Mouse (Mus musculus) gastrocnemius, adult 2 months (tissue): ENCODE data around the gene 2310061I04Rik. TPM values are rescaled to one million over a fixed set of nuclear protein-coding genes. Genes with fewer than 3 reads are reported as not detected.
A peak's percentile ranks its signal among the peaks of the same experiment; 100 is the strongest.

Source experiments
- DNase-seq: peaks from one replicate; pipeline ENCODE4 v3.0.0; 2022
- H3K27ac ChIP-seq: fragments of 200-600 bp; 2 replicates; pipeline ENCODE4 v1.8.1; 2022; ENCODE audit warnings: mild to moderate bottlenecking
- H3K4me3 ChIP-seq: fragments of 200-600 bp; 2 replicates; pipeline ENCODE4 v1.8.1; 2022; ENCODE audit warnings: mild to moderate bottlenecking, moderate library complexity
- CTCF ChIP-seq: fragments of 200-600 bp; IDR thresholded peaks from 2 replicates; pipeline ENCODE4 v1.8.1; 2022; ENCODE audit warnings: antibody characterized with exemption, mild to moderate bottlenecking, moderate library complexity
- intact Hi-C: fragments of 180-260 bp; cut with DNase I; formaldehyde crosslinking; loops from one replicate; pipeline ENCODE4 v1.15.1; 2025
- microRNA-seq: library from miRNA; unstranded; fragments of <30 nt; microRNA quantifications from one replicate; pipeline ENCODE4 v1.2.0, GENCODE M21; 2021
- total RNA-seq, 2 experiments: library from RNA; stranded (reverse); gene quantifications; 2 replicates each; pipeline ENCODE4 v1.2.3; 2021

The 2310061I04Rik gene
- total RNA-seq, 2 experiments from 2014 or later = 73.0 to 78.4 TPM

DNA sequence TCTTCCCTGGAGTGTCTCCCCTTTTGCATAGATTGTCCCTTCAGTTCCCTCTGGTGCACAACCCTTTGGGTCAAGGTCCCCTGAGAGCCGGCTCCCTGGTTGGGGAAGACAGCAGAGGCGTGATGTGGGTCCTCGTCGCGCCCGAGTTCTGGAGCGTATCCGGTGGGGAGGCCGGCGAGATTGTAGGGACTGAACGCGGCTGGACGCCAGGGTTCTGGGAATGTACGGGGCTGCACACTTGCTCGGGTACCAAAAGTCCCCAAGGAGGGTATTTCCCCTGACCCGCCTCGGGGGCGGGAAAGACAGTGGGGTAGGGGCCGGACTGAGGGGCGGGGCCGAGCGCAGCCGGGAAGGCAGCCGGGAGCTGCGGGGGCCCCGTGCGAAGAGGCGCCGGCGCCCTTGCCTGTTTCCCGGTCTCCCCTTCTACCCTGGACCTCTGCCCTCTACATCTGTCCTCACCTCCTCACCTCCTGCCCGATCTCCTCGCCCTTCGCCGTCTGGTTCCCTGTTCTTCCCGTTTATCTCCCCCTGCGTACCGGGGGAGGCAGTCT lies 30.9 kb downstream of the 2310061I04Rik start:
- H3K27ac ChIP-seq = peak overlapping the region; percentile 96
- peak overlapping the region; percentile 78 for H3K4me3 ChIP-seq
- intact Hi-C loops = no loop called here
- no peak for TF ChIP-seq CTCF
- peak; percentile 85 for DNase-seq

- Histone ChIP-seq H3K4me3 (peak within 1 kb of the TSS; percentile 78), H3K27ac (peak within 1 kb of the TSS; percentile 96)
- DNase-seq = peak; percentile 87
- no peak for TF ChIP-seq CTCF
- intact Hi-C loops = no loop called here
Observed at GRCm38 (mm10) chr17:35865481-35866280, 31.6 kb downstream of the 2310061I04Rik start, which contains the start of gene Ppp1r18. TSS of gene Ppp1r18 (plus strand) at chr17:35865593.

DNA sequence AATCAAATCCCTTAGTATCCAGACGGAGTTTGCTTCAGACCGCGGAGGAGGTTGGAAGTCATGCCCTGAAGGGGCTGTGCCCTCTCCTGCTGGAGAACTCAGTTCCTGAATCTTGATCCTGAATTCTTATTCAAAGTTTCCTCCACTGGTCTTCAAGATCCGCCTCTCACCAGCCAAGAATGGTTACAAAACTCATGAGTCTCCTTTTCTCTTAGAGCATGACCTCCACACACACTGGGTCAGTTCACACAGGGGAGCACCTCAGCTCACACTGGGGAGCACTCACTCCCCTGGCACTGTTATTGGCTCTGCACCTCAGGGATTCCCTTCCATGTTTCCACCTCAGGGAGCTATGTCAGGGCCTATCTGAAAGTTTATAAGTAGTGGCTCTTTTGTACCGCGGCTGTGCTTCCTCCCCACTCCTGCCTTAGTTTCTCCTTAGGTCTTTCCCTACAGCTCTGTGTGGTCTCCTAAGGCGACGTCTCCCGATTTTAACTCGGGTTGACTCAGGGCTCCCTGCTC lies 32.3 kb downstream of the 2310061I04Rik start:
- H3K27ac ChIP-seq = peak overlapping the region; percentile 96
- intact Hi-C loops = no loop called here
- TF ChIP-seq CTCF = no peak
- H3K4me3 ChIP-seq = peak overlapping the region; percentile 78
- peak; percentile 20 for DNase-seq

- TF ChIP-seq CTCF = peak; percentile 54
- intact Hi-C loops = loop anchor here (2.0 kb wide), 1 partner anchor 19 kb away; no protein-coding TSS in a partner anchor
- peak within 1 kb of the TSS; percentile 96 for H3K4me3 ChIP-seq
- peak within 1 kb of the TSS; percentile 88 for H3K27ac ChIP-seq
- DNase-seq = peak; percentile 94
Observed at GRCm38 (mm10) chr17:35861198-35861857, 35.9 kb downstream of the 2310061I04Rik start, which contains the start of gene Nrm. TSS of gene Nrm (plus strand) at chr17:35861318.

DNA sequence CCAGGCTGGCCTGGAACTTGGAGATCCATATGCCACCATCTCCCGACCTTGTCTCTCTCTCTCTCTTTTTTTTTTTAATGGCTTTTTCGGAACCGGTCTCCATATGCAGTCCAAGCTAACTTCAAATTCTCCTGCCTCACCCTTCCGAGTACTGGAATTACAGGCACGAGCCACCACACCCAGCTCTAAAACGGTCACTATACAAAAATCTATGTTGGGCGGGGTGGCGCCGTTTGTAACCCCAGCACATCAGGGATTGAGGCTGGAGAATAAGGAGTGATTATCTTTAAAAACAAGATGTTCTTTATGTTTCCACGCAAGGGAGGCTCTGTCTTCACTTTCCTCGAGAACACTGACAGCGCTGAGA lies 36.4 kb downstream of the 2310061I04Rik start:
- intact Hi-C loops = loop anchor here (2.0 kb wide), 1 partner anchor 18 kb away; no protein-coding TSS in a partner anchor
- Histone ChIP-seq H3K27ac (peak overlapping the region; percentile 88), H3K4me3 (peak overlapping the region; percentile 96)
- no peak for TF ChIP-seq CTCF
- DNase-seq = no peak

- DNase-seq = no peak
- intact Hi-C loops = loop anchor here (2.0 kb wide), 1 partner anchor 17 kb away; no protein-coding TSS in a partner anchor
- no peak overlapping the region for H3K4me3 ChIP-seq
- H3K27ac ChIP-seq = no peak overlapping the region
- no peak for TF ChIP-seq CTCF
Observed at GRCm38 (mm10) chr17:35859835-35860234, 37.4 kb downstream of the 2310061I04Rik start.

GRCm38 (mm10) chr17:35859371-35859770 lies 37.9 kb downstream of the 2310061I04Rik start:
- Histone ChIP-seq H3K27ac (no peak overlapping the region), H3K4me3 (no peak overlapping the region)
- TF ChIP-seq CTCF = no peak
- no peak for DNase-seq
- intact Hi-C loops = no loop called here

GRCm38 (mm10) chr17:35850974-35851373 lies 46.3 kb downstream of the 2310061I04Rik start:
- intact Hi-C loops = no loop called here
- TF ChIP-seq CTCF = no peak
- H3K27ac ChIP-seq = no peak overlapping the region
- H3K4me3 ChIP-seq = no peak overlapping the region
- DNase-seq = peak; percentile 2

GRCm38 (mm10) chr17:35848112-35848511 lies 49.1 kb downstream of the 2310061I04Rik start:
- DNase-seq = peak; percentile 11
- peak; percentile 28; the same call in 1 of the 2 replicates for TF ChIP-seq CTCF
- intact Hi-C loops = no loop called here
- no peak overlapping the region for H3K27ac ChIP-seq
- no peak overlapping the region for H3K4me3 ChIP-seq

DNA sequence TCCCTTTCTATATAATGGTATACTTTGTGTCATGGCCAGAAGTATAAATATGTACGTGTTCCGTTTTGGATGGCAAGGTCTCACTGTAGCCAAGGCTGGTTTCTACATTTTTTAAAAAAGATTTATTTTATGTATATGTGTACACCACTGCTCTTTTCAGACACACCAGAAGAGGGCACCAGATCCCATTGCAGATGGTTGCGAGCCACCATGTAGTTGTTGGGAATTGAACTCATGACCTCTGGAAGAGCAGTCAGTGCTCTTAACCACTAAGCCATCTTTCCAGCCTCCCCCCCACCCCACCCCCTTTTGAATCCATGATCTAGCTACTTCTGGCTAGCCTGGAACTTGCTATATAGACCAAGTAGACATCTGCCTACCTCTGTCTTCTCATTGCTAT lies 53.7 kb downstream of the 2310061I04Rik start:
- Histone ChIP-seq H3K4me3 (no peak overlapping the region), H3K27ac (no peak overlapping the region)
- peak; percentile 50 for TF ChIP-seq CTCF
- no peak for DNase-seq
- intact Hi-C loops = loop anchor here (2.0 kb wide), 1 partner anchor 17 kb away; the partner anchor contains the start of gene Nrm

Small RNA genes lying within 50 kb of the gene (microRNA-seq; reads per million reads assigned to microRNA genes)
- not detected for gene Gm28033
- gene Mir1894 = not detected

Other genes with a start within 250 kb of the 2310061I04Rik start
- gene Vars2, start 229.8 kb downstream of the 2310061I04Rik start, total RNA-seq = 10 to 100 TPM; 12.8 to 16.8 TPM
- gene Gtf2h4, start 223.7 kb downstream of the 2310061I04Rik start, total RNA-seq = 10 to 100 TPM; 18.1 to 24.2 TPM
- gene Ddr1, start 192.8 kb downstream of the 2310061I04Rik start, total RNA-seq = 10 to 100 TPM; 13.4 to 15.9 TPM
- 1 to 10 TPM; 4.4 to 8.6 TPM for gene Ier3, start 75.7 kb downstream of the 2310061I04Rik start, total RNA-seq
- gene Flot1, start 74.2 kb downstream of the 2310061I04Rik start, total RNA-seq = 10 to 100 TPM; 45.4 to 50.9 TPM
- 10 to 100 TPM; 29.7 to 40.0 TPM for gene Tubb5, start 59.1 kb downstream of the 2310061I04Rik start, total RNA-seq
- gene Mdc1, start 55.9 kb downstream of the 2310061I04Rik start, total RNA-seq = 1 to 10 TPM; 3.6 to 4.4 TPM
- gene Nrm, start 36.1 kb downstream of the 2310061I04Rik start, total RNA-seq = under 1 TPM; 0.82 to 0.86 TPM
- 1 to 10 TPM; 3.9 to 7.9 TPM for gene Ppp1r18, start 31.8 kb downstream of the 2310061I04Rik start, total RNA-seq
- 10 to 100 TPM; 13.2 to 16.2 TPM for gene Dhx16, start 17.6 kb downstream of the 2310061I04Rik start, total RNA-seq
- 1 to 10 TPM; 2.8 to 4.2 TPM for gene Atat1, start 12.6 kb upstream of the 2310061I04Rik start, total RNA-seq
- 10 to 100 TPM; 58.6 to 65.4 TPM for gene Mrps18b, start 19.0 kb upstream of the 2310061I04Rik start, total RNA-seq
- gene Ppp1r10, start 19.0 kb upstream of the 2310061I04Rik start, total RNA-seq = 10 to 100 TPM; 15.6 to 34.8 TPM
- gene Abcf1, start 72.3 kb upstream of the 2310061I04Rik start, total RNA-seq = 10 to 100 TPM; 72.1 to 74.9 TPM
- gene Gnl1, start 82.4 kb upstream of the 2310061I04Rik start, total RNA-seq = 10 to 100 TPM; 19.8 to 20.9 TPM
- 1 to 10 TPM; 2.6 to 2.8 TPM for gene Prr3, start 82.8 kb upstream of the 2310061I04Rik start, total RNA-seq
- 1 to 10 TPM; 2.0 to 2.5 TPM for gene H2-T24, start 123.1 kb upstream of the 2310061I04Rik start, total RNA-seq
- 1 to 10 TPM; 6.3 to 9.2 TPM for gene H2-T23, start 135.4 kb upstream of the 2310061I04Rik start, total RNA-seq
- gene H2-T22, start 145.3 kb upstream of the 2310061I04Rik start, total RNA-seq = 1 to 10 TPM; 8.8 to 9.7 TPM
- not detected for gene Gm6034, start 145.5 kb upstream of the 2310061I04Rik start, total RNA-seq
- gene Gm11127, start 160.9 kb upstream of the 2310061I04Rik start, total RNA-seq = 1 to 10 TPM; 1.5 to 2.1 TPM
- not detected for gene Gm19684, start 224.2 kb upstream of the 2310061I04Rik start, total RNA-seq
- gene Gm7030, start 232.0 kb upstream of the 2310061I04Rik start, total RNA-seq = not detected